16 mouse cellular contexts compared by ENCODE assay signal in genomic region chr11:85886429-85886785, GRCm38 (mm10). TPM values are rescaled to one million over a fixed set of nuclear protein-coding genes. Genes with fewer than 3 reads are reported as not detected.
DNase-seq lines count a peak whose midpoint lies in the region; ATAC-seq and TF ChIP-seq lines count a peak whose summit lies in the region.
"Had no signal": no experiment of that assay in that cellular context is flagged by ENCODE, and none has a peak within 500 bp of the region (broad histone marks: within the 10 kb centered on the region; RNA-seq: fewer than 3 reads in every experiment).

No protein-coding gene starts in this region.

- no peak for ATAC-seq in hindbrain, embryonic 11.5 days (ENCODE audit: low FRiP score)
- no peak for ATAC-seq in hindbrain, postnatal 0 days
- ATAC-seq in midbrain, embryonic 13.5 days: 0 out of 2 replicates have a peak, but pooled peaks have one; percentile 17
- no peak for ATAC-seq in midbrain, embryonic 14.5 days (ENCODE audit: low FRiP score, low TSS enrichment)
- ATAC-seq in embryonic facial prominence, embryonic 11.5 days (replicated peaks; ENCODE audit: insufficient number of reproducible peaks, low FRiP score, low TSS enrichment, low read depth): no peak
- ATAC-seq in limb, embryonic 15.5 days (ENCODE audit: insufficient number of reproducible peaks, low FRiP score, low TSS enrichment, low read depth): 0 out of 2 replicates have a peak, but pooled peaks have one; percentile 7
- no peak for ATAC-seq in monocyte, adult 5-6 weeks (replicated peaks; ENCODE audit: insufficient number of reproducible peaks, low FRiP score, low TSS enrichment, poor library complexity, severe bottlenecking)
- ATAC-seq: intestine, embryonic 15.5 days had no signal

- H3K9ac ChIP-seq in hindbrain, embryonic 11.5 days (ENCODE audit: low read depth, low read length): no peak overlapping the region
- no peak overlapping the region for H3K9ac ChIP-seq in hindbrain, postnatal 0 days (replicated peaks; ENCODE audit: low read length)
- no peak overlapping the region for H3K9ac ChIP-seq in midbrain, embryonic 13.5 days (replicated peaks)
- H3K9ac ChIP-seq in midbrain, embryonic 14.5 days (replicated peaks; ENCODE audit: low read length): no peak overlapping the region
- H3K9ac ChIP-seq in embryonic facial prominence, embryonic 11.5 days (replicated peaks; ENCODE audit: low read length): no peak overlapping the region; the same call in 1 of the 2 replicates
- H3K9ac ChIP-seq in limb, embryonic 15.5 days: peak overlapping the region; percentile 51
- H3K9ac ChIP-seq: intestine, embryonic 15.5 days; liver, embryonic 14.5 days had no signal

- no peak overlapping the region for H3K27ac ChIP-seq in hindbrain, embryonic 11.5 days (ENCODE audit: low read depth, low read length)
- H3K27ac ChIP-seq in hindbrain, postnatal 0 days: no peak overlapping the region
- H3K27ac ChIP-seq in midbrain, embryonic 13.5 days: no peak overlapping the region
- H3K27ac ChIP-seq in midbrain, embryonic 14.5 days (replicated peaks; ENCODE audit: low read depth, low read length): no peak overlapping the region
- no peak overlapping the region for H3K27ac ChIP-seq in embryonic facial prominence, embryonic 11.5 days (replicated peaks; ENCODE audit: low read depth, low read length)
- peak overlapping the region; percentile 79 for H3K27ac ChIP-seq in limb, embryonic 15.5 days
- H3K27ac ChIP-seq: intestine, embryonic 15.5 days; liver, embryonic 14.5 days had no signal

- TF ChIP-seq CTCF in hindbrain, postnatal 0 days (IDR thresholded peaks at IDR 0.05; ENCODE audit: low read depth): no peak

- no peaks in the 10 kb centered on the region for H3K9me3 ChIP-seq in hindbrain, embryonic 11.5 days (ENCODE audit: control insufficient read depth, low read length)
- H3K9me3 ChIP-seq in hindbrain, postnatal 0 days (ENCODE audit: low read length): no peaks in the 10 kb centered on the region
- H3K9me3 ChIP-seq in midbrain, embryonic 13.5 days: no peaks in the 10 kb centered on the region
- no peaks in the 10 kb centered on the region for H3K9me3 ChIP-seq in midbrain, embryonic 14.5 days (ENCODE audit: control insufficient read depth, low read length)
- H3K9me3 ChIP-seq in embryonic facial prominence, embryonic 11.5 days (replicated peaks; ENCODE audit: control insufficient read depth, low read length): no peaks in the 10 kb centered on the region
- H3K9me3 ChIP-seq in limb, embryonic 15.5 days: no peaks in the 10 kb centered on the region
- H3K9me3 ChIP-seq: intestine, embryonic 15.5 days had no signal

- H3K27me3 ChIP-seq in hindbrain, embryonic 11.5 days (ENCODE audit: control insufficient read depth, insufficient read depth, low read length): peaks cover 61% of the 10 kb centered on the region
- H3K27me3 ChIP-seq in hindbrain, postnatal 0 days (ENCODE audit: insufficient read depth, low read length): peaks cover 63% of the 10 kb centered on the region
- H3K27me3 ChIP-seq in midbrain, embryonic 13.5 days: peaks cover 88% of the 10 kb centered on the region
- H3K27me3 ChIP-seq in midbrain, embryonic 14.5 days (ENCODE audit: control insufficient read depth, insufficient read depth, low read length): peaks cover 77% of the 10 kb centered on the region
- peaks cover 47% of the 10 kb centered on the region for H3K27me3 ChIP-seq in embryonic facial prominence, embryonic 11.5 days (ENCODE audit: control insufficient read depth, insufficient read depth, low read length)
- H3K27me3 ChIP-seq in limb, embryonic 15.5 days: peaks cover 58% of the 10 kb centered on the region

- no peak overlapping the region for H3K4me3 ChIP-seq in hindbrain, embryonic 11.5 days (ENCODE audit: low read depth, low read length)
- no peak overlapping the region for H3K4me3 ChIP-seq in hindbrain, postnatal 0 days (ENCODE audit: low read length)
- H3K4me3 ChIP-seq in midbrain, embryonic 13.5 days (replicated peaks): no peak overlapping the region
- H3K4me3 ChIP-seq in midbrain, embryonic 14.5 days (replicated peaks; ENCODE audit: low read depth, low read length): no peak overlapping the region
- peak overlapping the region; percentile 21; the same call in 1 of the 2 replicates for H3K4me3 ChIP-seq in embryonic facial prominence, embryonic 11.5 days (ENCODE audit: low read depth, low read length)
- H3K4me3 ChIP-seq in limb, embryonic 15.5 days: peak overlapping the region; percentile 49
- H3K4me3 ChIP-seq: intestine, embryonic 15.5 days had no signal

- DNase-seq in hindbrain, embryonic 11.5 days (ENCODE audit: low spot score): peak; percentile 51
- DNase-seq in hindbrain, postnatal 0 days (ENCODE audit: low spot score): no peak
- no peak for DNase-seq in midbrain, embryonic 14.5 days
- DNase-seq in embryonic facial prominence, embryonic 11.5 days (ENCODE audit: low spot score): peak; percentile 9
- DNase-seq in urinary bladder, postnatal 25 days (ENCODE audit: low spot score): no peak
- DNase-seq: cerebellum, adult 9-11 months; kidney, postnatal 36 days; thymus, adult 18-20 months had no signal

- no peaks in the 10 kb centered on the region for H3K36me3 ChIP-seq in hindbrain, embryonic 11.5 days (ENCODE audit: control insufficient read depth, insufficient read depth, low read length)
- no peaks in the 10 kb centered on the region for H3K36me3 ChIP-seq in hindbrain, postnatal 0 days (ENCODE audit: insufficient read depth, low read length)
- no peaks in the 10 kb centered on the region for H3K36me3 ChIP-seq in midbrain, embryonic 13.5 days
- no peaks in the 10 kb centered on the region for H3K36me3 ChIP-seq in midbrain, embryonic 14.5 days (ENCODE audit: control insufficient read depth, insufficient read depth, low read length)
- H3K36me3 ChIP-seq in embryonic facial prominence, embryonic 11.5 days (replicated peaks; ENCODE audit: control insufficient read depth, insufficient read depth, low read depth, low read length): no peaks in the 10 kb centered on the region
- no peaks in the 10 kb centered on the region for H3K36me3 ChIP-seq in limb, embryonic 15.5 days
- H3K36me3 ChIP-seq: intestine, embryonic 15.5 days had no signal

- no peak overlapping the region for H3K4me2 ChIP-seq in hindbrain, embryonic 11.5 days (replicated peaks; ENCODE audit: low read depth, low read length)
- no peak overlapping the region for H3K4me2 ChIP-seq in hindbrain, postnatal 0 days (ENCODE audit: low read depth, low read length)
- H3K4me2 ChIP-seq in midbrain, embryonic 13.5 days (replicated peaks): no peak overlapping the region
- H3K4me2 ChIP-seq in midbrain, embryonic 14.5 days (ENCODE audit: low read length): no peak overlapping the region
- H3K4me2 ChIP-seq in embryonic facial prominence, embryonic 11.5 days (ENCODE audit: low read depth, low read length): peak overlapping the region; percentile 37
- H3K4me2 ChIP-seq in limb, embryonic 15.5 days: peak overlapping the region; percentile 36
- H3K4me2 ChIP-seq: intestine, embryonic 15.5 days had no signal

- H3K4me1 ChIP-seq in hindbrain, embryonic 11.5 days (replicated peaks; ENCODE audit: control insufficient read depth, insufficient read depth, low read length): peaks cover 7% of the 10 kb centered on the region
- H3K4me1 ChIP-seq in hindbrain, postnatal 0 days (ENCODE audit: insufficient read depth, low read length): no peaks in the 10 kb centered on the region
- H3K4me1 ChIP-seq in midbrain, embryonic 13.5 days (replicated peaks): peaks cover 16% of the 10 kb centered on the region
- no peaks in the 10 kb centered on the region for H3K4me1 ChIP-seq in midbrain, embryonic 14.5 days (ENCODE audit: control insufficient read depth, insufficient read depth, low read length)
- H3K4me1 ChIP-seq in embryonic facial prominence, embryonic 11.5 days (ENCODE audit: control insufficient read depth, insufficient read depth, low read length): peaks cover 14% of the 10 kb centered on the region
- H3K4me1 ChIP-seq in limb, embryonic 15.5 days: peaks cover 29% of the 10 kb centered on the region

- WGBS in hindbrain, embryonic 11.5 days: 2% methylated on average over 22 of the region's 22 CpGs
- WGBS in hindbrain, postnatal 0 days: 6% methylated on average over 22 of the region's 22 CpGs
- WGBS in midbrain, embryonic 13.5 days: 5% methylated on average over 22 of the region's 22 CpGs
- 4% methylated on average over 22 of the region's 22 CpGs for WGBS in midbrain, embryonic 14.5 days
- WGBS in embryonic facial prominence, embryonic 11.5 days: 1% methylated on average over 22 of the region's 22 CpGs
- 8% methylated on average over 22 of the region's 22 CpGs for WGBS in limb, embryonic 15.5 days

RNA-seq across cellular contexts. Expression of gene Tbx4, which starts 0.2 kb away (rescaled TPM):
- polyA plus RNA-seq in hindbrain, embryonic 11.5 days (2014; fragmentation: Nextera tagmentation; extraction: Ambion mirVana): 0.08 and 0.13 TPM in 2 replicates
- 0.18 and 0.47 TPM in 2 replicates for total RNA-seq in hindbrain, postnatal 0 days (2014; rRNA removed)
- 0.20 and 0.23 TPM in 2 replicates for polyA plus RNA-seq in hindbrain, postnatal 0 days (2015; fragmentation: Nextera tagmentation; extraction: Ambion mirVana)
- polyA plus RNA-seq in midbrain, embryonic 13.5 days (2015; fragmentation: Nextera tagmentation; extraction: Ambion mirVana): 0.20 and 0.26 TPM in 2 replicates
- 0.21 and 0.22 TPM in 2 replicates for polyA plus RNA-seq in midbrain, embryonic 14.5 days (2014; fragmentation: Nextera tagmentation; extraction: Ambion mirVana)
- polyA plus RNA-seq in embryonic facial prominence, embryonic 11.5 days (2014; fragmentation: Nextera tagmentation; extraction: Ambion mirVana): 0.65 and 1.5 TPM in 2 replicates
- polyA plus RNA-seq in limb, embryonic 15.5 days (2015; fragmentation: Nextera tagmentation; extraction: Ambion mirVana): 14.9 and 21.9 TPM in 2 replicates
- total RNA-seq in monocyte, adult 5-6 weeks (2017): not detected in 3 replicates

RNA-seq across cellular contexts. Expression of gene Gm11444, which starts 36.3 kb away (rescaled TPM):
- not detected in 2 replicates for polyA plus RNA-seq in hindbrain, embryonic 11.5 days (2014; fragmentation: Nextera tagmentation; extraction: Ambion mirVana)
- total RNA-seq in hindbrain, postnatal 0 days (2014; rRNA removed): not detected in 2 replicates
- polyA plus RNA-seq in hindbrain, postnatal 0 days (2015; fragmentation: Nextera tagmentation; extraction: Ambion mirVana): not detected in 2 replicates
- not detected in 2 replicates for polyA plus RNA-seq in midbrain, embryonic 13.5 days (2015; fragmentation: Nextera tagmentation; extraction: Ambion mirVana)
- polyA plus RNA-seq in midbrain, embryonic 14.5 days (2014; fragmentation: Nextera tagmentation; extraction: Ambion mirVana): not detected in 2 replicates
- not detected in 2 replicates for polyA plus RNA-seq in embryonic facial prominence, embryonic 11.5 days (2014; fragmentation: Nextera tagmentation; extraction: Ambion mirVana)
- polyA plus RNA-seq in limb, embryonic 15.5 days (2015; fragmentation: Nextera tagmentation; extraction: Ambion mirVana): not detected in 2 replicates
- total RNA-seq in monocyte, adult 5-6 weeks (2017): not detected in 3 replicates
- total RNA-seq: left cerebral cortex, adult 18-20 months had no signal
- polyA plus RNA-seq: heart, embryonic 16.5 days; intestine, embryonic 15.5 days; liver, embryonic 14.5 days; spleen, adult 2 months had no signal

RNA-seq across cellular contexts. Expression of gene Tbx2, which starts 54.1 kb away (rescaled TPM):
- polyA plus RNA-seq in hindbrain, embryonic 11.5 days (2014; fragmentation: Nextera tagmentation; extraction: Ambion mirVana): 2.3 and 3.7 TPM in 2 replicates
- total RNA-seq in hindbrain, postnatal 0 days (2014; rRNA removed): 3.6 and 7.9 TPM in 2 replicates
- polyA plus RNA-seq in hindbrain, postnatal 0 days (2015; fragmentation: Nextera tagmentation; extraction: Ambion mirVana): 0.70 and 0.86 TPM in 2 replicates
- polyA plus RNA-seq in midbrain, embryonic 13.5 days (2015; fragmentation: Nextera tagmentation; extraction: Ambion mirVana): 0.44 and 0.57 TPM in 2 replicates
- polyA plus RNA-seq in midbrain, embryonic 14.5 days (2014; fragmentation: Nextera tagmentation; extraction: Ambion mirVana): 0.69 and 0.83 TPM in 2 replicates
- 22.3 and 25.9 TPM in 2 replicates for polyA plus RNA-seq in embryonic facial prominence, embryonic 11.5 days (2014; fragmentation: Nextera tagmentation; extraction: Ambion mirVana)
- 3.4 and 4.1 TPM in 2 replicates for polyA plus RNA-seq in limb, embryonic 15.5 days (2015; fragmentation: Nextera tagmentation; extraction: Ambion mirVana)
- 0.19 to 0.95 TPM (median 0.21 TPM) in 3 replicates for total RNA-seq in monocyte, adult 5-6 weeks (2017)

Comparison
In these comparisons a context has a peak if more than half of its experiments do, and no peak if none do; other contexts are left out.
1. ATAC-seq: peak in midbrain, embryonic 13.5 days (single experiment) and limb, embryonic 15.5 days (single experiment); none in hindbrain, embryonic 11.5 days (single experiment), hindbrain, postnatal 0 days (single experiment), midbrain, embryonic 14.5 days (single experiment), embryonic facial prominence, embryonic 11.5 days (single experiment) and monocyte, adult 5-6 weeks (single experiment).
2. DNase-seq: peak in hindbrain, embryonic 11.5 days (single experiment) and embryonic facial prominence, embryonic 11.5 days (single experiment); none in hindbrain, postnatal 0 days (single experiment), midbrain, embryonic 14.5 days (single experiment) and urinary bladder, postnatal 25 days (single experiment).
3. H3K4me2 ChIP-seq: peak in embryonic facial prominence, embryonic 11.5 days (single experiment) and limb, embryonic 15.5 days (single experiment); none in hindbrain, embryonic 11.5 days (single experiment), hindbrain, postnatal 0 days (single experiment), midbrain, embryonic 13.5 days (single experiment) and midbrain, embryonic 14.5 days (single experiment).
4. H3K4me3 ChIP-seq: peak in embryonic facial prominence, embryonic 11.5 days (single experiment) and limb, embryonic 15.5 days (single experiment); none in hindbrain, embryonic 11.5 days (single experiment), hindbrain, postnatal 0 days (single experiment), midbrain, embryonic 13.5 days (single experiment) and midbrain, embryonic 14.5 days (single experiment).